Mouse (Mus musculus): ENCODE data around the gene Nup210l.

Nup210l gene

GRCm38 (mm10) chr3:90255784-90256353, 151.9 kb downstream of the Nup210l start:
- no peak for DNase-seq (ENCODE audit: low spot score in 2 of 2)

- DNase-seq (ENCODE audit: low spot score in 2 of 2) = no peak
Measured at GRCm38 (mm10) chr3:90256731-90257530, 153.0 kb downstream of the Nup210l start.

DNA sequence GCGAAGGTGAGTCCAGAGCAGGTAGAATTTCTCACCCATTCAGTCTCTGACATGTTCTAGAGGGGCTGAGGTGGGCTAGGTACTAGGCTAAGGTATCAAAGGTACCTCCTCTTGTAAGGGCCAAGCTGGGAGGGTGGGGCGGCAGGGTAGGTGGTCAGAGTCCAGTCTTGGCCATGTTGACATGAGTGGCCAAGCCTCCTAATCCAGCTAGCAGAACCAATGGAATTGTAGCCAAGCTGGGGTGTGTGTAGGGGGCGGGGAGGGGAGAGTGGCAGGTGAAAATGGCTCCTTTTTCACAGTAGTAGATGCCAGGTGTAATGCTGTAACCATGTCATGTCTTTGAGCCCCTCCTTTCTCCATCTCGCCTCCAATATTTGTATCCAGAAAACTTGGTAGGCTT, 154.6 kb downstream of the Nup210l start:
- no peak for DNase-seq (ENCODE audit: low spot score in 2 of 2)

Measured in spleen, postnatal 36 days (tissue).